Mouse (Mus musculus): ENCODE measurements around the gene Stfa2l1.
"Not testable (repeated sequence)": the region's sequence is repeated elsewhere in the genome, so short reads cannot be mapped to it uniquely, and the experiment has no call there.

The Stfa2l1 gene

GRCm38 (mm10) chr16:36156402-36156975, at the start of gene Stfa2l1:
Gene Stfa2l1 (plus strand): TSS chr16:36156811.
- DNase-seq, result no peak

- not testable (repeated sequence) for DNase-seq
These were observed 45.1 kb upstream of the Stfa2l1 start for GRCm38 (mm10) chr16:36111486-36111885.

GRCm38 (mm10) chr16:36115751-36116150, 40.9 kb upstream of the Stfa2l1 start:
- DNase-seq, result not testable (repeated sequence)

- DNase-seq, result no peak
These were observed 28.5 kb upstream of the Stfa2l1 start for GRCm38 (mm10) chr16:36128092-36128491.

GRCm38 (mm10) chr16:36131141-36131540, 25.5 kb upstream of the Stfa2l1 start, which contains the start of gene Csta1:
Gene Csta1 (minus strand): TSS chr16:36131241.
- DNase-seq, result no peak

GRCm38 (mm10) chr16:36138201-36138600, 18.4 kb upstream of the Stfa2l1 start:
- DNase-seq, result no peak

GRCm38 (mm10) chr16:36167841-36168240, 11.2 kb downstream of the Stfa2l1 start:
- DNase-seq, result not testable (repeated sequence)

GRCm38 (mm10) chr16:36176108-36176507, 19.5 kb downstream of the Stfa2l1 start:
- DNase-seq, result no peak

GRCm38 (mm10) chr16:36179910-36180309, 23.3 kb downstream of the Stfa2l1 start:
- DNase-seq, result no peak

- not testable (repeated sequence) for DNase-seq
These were observed 27.3 kb downstream of the Stfa2l1 start, which contains the start of gene Gm5483 for GRCm38 (mm10) chr16:36183912-36184311. Gene Gm5483 (plus strand): TSS chr16:36184212.

- no peak for DNase-seq
These were observed 42.6 kb downstream of the Stfa2l1 start for GRCm38 (mm10) chr16:36199226-36199625.

GRCm38 (mm10) chr16:36203846-36204245, 47.2 kb downstream of the Stfa2l1 start:
- DNase-seq, result no peak

- not testable (repeated sequence) for DNase-seq
These were observed 49.1 kb downstream of the Stfa2l1 start for GRCm38 (mm10) chr16:36205684-36206083.

- no peak for DNase-seq
These were observed 53.4 kb downstream of the Stfa2l1 start, which contains the start of gene Gm5416 for GRCm38 (mm10) chr16:36209967-36210453. Gene Gm5416 (plus strand): TSS chr16:36210403.

Data from B cell, adult 2 months (primary cell).